Mouse (Mus musculus) myocyte (in vitro differentiated cells): ENCODE measurements around the gene Mrps27. TPM values are rescaled to one million over a fixed set of nuclear protein-coding genes. Genes with fewer than 3 reads are reported as not detected.
A peak's percentile ranks its signal among the peaks of the same experiment; 100 is the strongest.

Experiments
- H3K27me3 ChIP-seq: one replicate; pipeline ENCODE4 v1.6.1; 2011; ENCODE audit not compliant: control insufficient read depth, insufficient read depth, insufficient read length
- H3K36me3 ChIP-seq: one replicate; pipeline ENCODE4 v1.6.1; 2011; ENCODE audit not compliant: control insufficient read depth, insufficient read depth
- H3K4me2 ChIP-seq: one replicate; pipeline ENCODE4 v1.6.1; 2011; ENCODE audit warnings: low read depth, control low read depth
- H3K4me3 ChIP-seq: one replicate; pipeline ENCODE4 v1.5.1; 2011; ENCODE audit warnings: mild to moderate bottlenecking, control low read depth, moderate library complexity
- H3K79me2 ChIP-seq: one replicate; pipeline ENCODE4 v1.6.1; 2011; ENCODE audit not compliant: control insufficient read depth, insufficient read depth
- H3ac ChIP-seq: one replicate; pipeline ENCODE4 v1.6.1; 2011; ENCODE audit not compliant: control insufficient read depth, insufficient read length
- CEBPB ChIP-seq: IDR thresholded peaks from 2 replicates; pipeline ENCODE4 v1.6.1; 2011; ENCODE audit warnings: mild to moderate bottlenecking, moderate library complexity; ENCODE audit not compliant: poor library complexity, insufficient read depth, severe bottlenecking
- E2F4 ChIP-seq: IDR thresholded peaks from one replicate; pipeline ENCODE4 v1.6.1; 2011; ENCODE audit warnings: mild to moderate bottlenecking, control low read depth, moderate library complexity; ENCODE audit not compliant: insufficient read depth
- MAX ChIP-seq: IDR thresholded peaks from one replicate; pipeline ENCODE4 v1.6.1; 2011; ENCODE audit warnings: low read depth, mild to moderate bottlenecking, control low read depth
- MYOD1 ChIP-seq, 3 experiments: IDR thresholded peaks; one replicate each; pipeline ENCODE4 v1.6.1; 2011; ENCODE audit warnings: control low read depth in 2 of 3, low read depth in 2 of 3, mild to moderate bottlenecking in 2 of 3, moderate library complexity in 1 of 3; ENCODE audit not compliant: insufficient read length in 2 of 3, control insufficient read depth in 1 of 3
- MYOG ChIP-seq, 3 experiments: IDR thresholded peaks; one replicate each; pipeline ENCODE4 v1.6.1; 2011; ENCODE audit warnings: control low read depth in 2 of 3, low read depth in 2 of 3, mild to moderate bottlenecking in 2 of 3; ENCODE audit not compliant: insufficient read length in 2 of 3, control insufficient read depth in 1 of 3, insufficient read depth in 1 of 3
- POLR2A ChIP-seq: IDR thresholded peaks from one replicate; pipeline ENCODE4 v1.6.1; 2011; ENCODE audit warnings: low read depth, mild to moderate bottlenecking, control low read depth, moderate library complexity; ENCODE audit not compliant: insufficient read length
- POLR2AphosphoS2 ChIP-seq: IDR thresholded peaks from one replicate; pipeline ENCODE4 v1.6.1; 2011; ENCODE audit warnings: low read depth, control low read depth; ENCODE audit not compliant: insufficient read length
- REST ChIP-seq: IDR thresholded peaks from one replicate; pipeline ENCODE4 v1.6.1; 2011; ENCODE audit warnings: mild to moderate bottlenecking, control low read depth, moderate library complexity; ENCODE audit not compliant: insufficient read depth, insufficient read length
- SRF ChIP-seq: IDR thresholded peaks from one replicate; pipeline ENCODE4 v1.6.1; 2011; ENCODE audit warnings: low read depth; ENCODE audit not compliant: control insufficient read depth, insufficient read length
- TCF12 ChIP-seq: IDR thresholded peaks from one replicate; pipeline ENCODE4 v1.6.1; 2011; ENCODE audit warnings: mild to moderate bottlenecking, control low read depth; ENCODE audit not compliant: poor library complexity, insufficient read depth, severe bottlenecking
- TCF3 ChIP-seq: IDR thresholded peaks from one replicate; pipeline ENCODE4 v1.6.1; 2011; ENCODE audit warnings: low read depth, control low read depth; ENCODE audit not compliant: insufficient read length
- USF1 ChIP-seq: IDR thresholded peaks from one replicate; pipeline ENCODE4 v1.6.1; 2011; ENCODE audit warnings: low read depth, mild to moderate bottlenecking, control low read depth, moderate library complexity
- polyA plus RNA-seq: library from polyadenylated mRNA; unstranded; fragments of >200 nt; fragmentation: generic; extraction: Trizol; gene quantifications from one replicate; pipeline ENCODE4 v1.2.1, GENCODE M21; 2012; ENCODE audit warnings: missing spikeins

Mrps27 gene
- polyA plus RNA-seq, 1 experiment, result 34.2 TPM

GRCm38 (mm10) chr13:99447403-99448199 is 103.0 kb downstream of the Mrps27 start:
- peak overlapping the region; percentile 56 for H3K4me3 ChIP-seq
- TF ChIP-seq POLR2AphosphoS2 (peak; percentile 78), MYOD1 (IDR thresholded peaks at IDR 0.05; ENCODE audit: control insufficient read depth in 1 of 3, insufficient read length in 2 of 3, low read depth in 2 of 3) (peak in 2 of 3 experiments; percentile 87 to 92), CEBPB (no peak), TCF12 (peak; percentile 51), MYOG (IDR thresholded peaks at IDR 0.05; ENCODE audit: control insufficient read depth in 1 of 3, insufficient read depth in 1 of 3, insufficient read length in 2 of 3, low read depth in 2 of 3) (peak; percentile 49 to 96 (median 94)), E2F4 (no peak), TCF3 (peak; percentile 78), SRF (no peak), POLR2A (peak; percentile 79), MAX (no peak), REST (no peak), USF1 (no peak)

DNA sequence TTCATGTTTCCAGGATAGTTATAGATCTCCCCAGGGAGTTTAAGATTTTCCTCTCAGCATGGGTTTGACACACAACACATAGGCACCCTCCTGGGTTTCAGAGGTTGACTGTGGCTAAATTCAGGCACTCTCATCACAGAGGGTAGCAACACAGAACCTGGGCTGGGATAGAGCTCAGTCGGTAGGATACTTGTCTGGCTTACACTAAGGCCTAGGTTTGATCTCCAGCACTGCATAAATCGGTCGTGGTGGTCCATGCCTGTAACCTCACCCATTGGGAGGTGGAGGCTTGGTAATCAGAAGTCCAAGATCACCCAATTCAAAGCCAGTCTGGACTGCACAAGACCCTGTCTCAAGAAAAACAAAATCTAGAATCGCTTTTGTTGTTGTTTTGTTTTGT is 103.7 kb downstream of the Mrps27 start:
- TF ChIP-seq E2F4 (no peak), MAX (no peak), USF1 (no peak), SRF (no peak), CEBPB (no peak), REST (no peak), MYOG (IDR thresholded peaks at IDR 0.05; ENCODE audit: control insufficient read depth in 1 of 3, insufficient read depth in 1 of 3, insufficient read length in 2 of 3, low read depth in 2 of 3) (no peak), POLR2AphosphoS2 (no peak), MYOD1 (IDR thresholded peaks at IDR 0.05; ENCODE audit: control insufficient read depth in 1 of 3, insufficient read length in 2 of 3, low read depth in 2 of 3) (no peak), TCF3 (no peak), POLR2A (no peak)
- Histone ChIP-seq H3ac (no peak overlapping the region), H3K36me3 (peaks cover 10% of the 10 kb centered on the region), H3K4me2 (peak overlapping the region; percentile 92), H3K27me3 (no peaks in the 10 kb centered on the region), H3K79me2 (peaks cover 85% of the 10 kb centered on the region), H3K4me3 (no peak overlapping the region)

More at GRCm38 (mm10) chr13:99447403-99448199, 103.0 kb downstream of the Mrps27 start:
- Histone ChIP-seq H3ac (peak overlapping the region; percentile 44), H3K36me3 (peaks cover 14% of the 10 kb centered on the region), H3K79me2 (peaks cover 82% of the 10 kb centered on the region), H3K27me3 (no peaks in the 10 kb centered on the region), H3K4me2 (peak overlapping the region; percentile 92)

DNA sequence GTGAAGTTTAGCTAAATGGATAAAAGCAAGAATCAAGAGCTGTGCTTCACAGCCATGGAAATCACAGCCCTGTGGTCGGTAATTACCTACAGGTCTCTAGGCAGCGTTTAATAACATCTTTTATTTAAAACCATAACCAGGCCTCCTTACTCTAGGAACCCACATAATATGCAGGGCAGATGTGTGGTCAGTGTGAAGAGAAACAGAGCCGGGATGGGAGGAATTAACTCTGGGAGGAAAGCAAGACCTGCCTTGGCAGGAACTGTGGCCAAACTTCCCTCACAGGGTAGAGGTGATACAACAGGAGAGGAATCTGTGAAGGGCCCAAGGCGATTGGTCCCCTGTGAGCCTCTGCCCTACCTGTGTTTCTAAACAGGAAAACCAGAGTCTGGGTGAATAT is 105.0 kb downstream of the Mrps27 start:
- Histone ChIP-seq H3K79me2 (peaks cover 85% of the 10 kb centered on the region), H3K36me3 (no peaks in the 10 kb centered on the region), H3K4me2 (no peak overlapping the region), H3ac (no peak overlapping the region), H3K27me3 (no peaks in the 10 kb centered on the region), H3K4me3 (no peak overlapping the region)
- TF ChIP-seq REST, result no peak
- no peak for TF ChIP-seq SRF
- no peak for TF ChIP-seq POLR2AphosphoS2
- TF ChIP-seq CEBPB, result no peak
- TF ChIP-seq TCF3, result no peak

DNA sequence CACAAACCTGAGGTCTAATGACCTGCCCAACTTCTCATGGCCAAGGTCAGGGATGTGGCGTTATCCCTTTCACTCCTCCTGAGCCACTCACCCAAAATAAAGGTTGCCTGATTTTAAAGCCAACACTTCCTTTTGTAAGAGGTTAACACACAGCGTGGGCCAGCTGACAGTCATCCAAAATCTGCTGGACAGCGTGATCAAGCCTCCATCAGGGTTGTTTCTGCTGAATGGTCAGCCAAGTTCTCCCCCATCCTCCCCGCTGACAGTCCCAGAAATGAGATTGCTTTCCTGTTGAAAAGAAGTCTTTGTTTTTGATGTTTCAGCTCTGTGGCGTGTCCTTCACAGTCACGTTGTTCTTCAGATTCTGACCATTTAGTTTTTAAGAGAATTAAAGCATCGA is 106.2 kb downstream of the Mrps27 start:
- H3K27me3 ChIP-seq, result no peaks in the 10 kb centered on the region
- H3K4me2 ChIP-seq, result no peak overlapping the region
- no peaks in the 10 kb centered on the region for H3K36me3 ChIP-seq
- H3K4me3 ChIP-seq, result no peak overlapping the region
- TF ChIP-seq CEBPB (no peak), E2F4 (no peak), MYOD1 (IDR thresholded peaks at IDR 0.05; ENCODE audit: control insufficient read depth in 1 of 3, insufficient read length in 2 of 3, low read depth in 2 of 3) (no peak), MYOG (IDR thresholded peaks at IDR 0.05; ENCODE audit: control insufficient read depth in 1 of 3, insufficient read depth in 1 of 3, insufficient read length in 2 of 3, low read depth in 2 of 3) (no peak)
- peaks cover 85% of the 10 kb centered on the region for H3K79me2 ChIP-seq
- H3ac ChIP-seq, result no peak overlapping the region

GRCm38 (mm10) chr13:99451276-99451675 is 106.7 kb downstream of the Mrps27 start:
- Histone ChIP-seq H3K79me2 (peaks cover 85% of the 10 kb centered on the region), H3K4me3 (no peak overlapping the region), H3K4me2 (no peak overlapping the region), H3ac (no peak overlapping the region), H3K27me3 (no peaks in the 10 kb centered on the region), H3K36me3 (no peaks in the 10 kb centered on the region)
- TF ChIP-seq TCF3 (no peak), SRF (no peak)
